Comparison of ENCODE assay signal across 19 mouse cellular contexts in genomic region chr1:107127453-107127852, GRCm38 (mm10). TPM values are rescaled to one million over a fixed set of nuclear protein-coding genes. Genes with fewer than 3 reads are reported as not detected.
A peak's percentile ranks its signal among the peaks of the same experiment; 100 is the strongest.
DNase-seq lines count a peak whose midpoint lies in the region; ATAC-seq and TF ChIP-seq lines count a peak whose summit lies in the region.
"Not testable (repeated sequence)": the region's sequence is repeated elsewhere in the genome, so short reads cannot be mapped to it uniquely, and the experiment has no call there.
"Had no signal": no experiment of that assay in that cellular context is flagged by ENCODE, and none has a peak within 500 bp of the region (broad histone marks: within the 10 kb centered on the region; RNA-seq: fewer than 3 reads in every experiment).

No protein-coding gene starts in this region.

- H3K27ac ChIP-seq in cortical plate, adult 2 months (ENCODE audit: insufficient read depth, low read length); lung, postnatal 0 days (ENCODE audit: low read length): not testable (repeated sequence)

- not testable (repeated sequence) for H3K9ac ChIP-seq in lung, postnatal 0 days (replicated peaks; ENCODE audit: low read depth)

- peak; percentile 8 for DNase-seq in 416B (ENCODE audit: low read depth)
- not testable (repeated sequence) for DNase-seq in Patski (ENCODE audit: low read depth, low spot score); lung, postnatal 0 days (ENCODE audit: low spot score)
- peak; percentile 10 for DNase-seq in heart, postnatal 4 days
- peak; percentile 6 for DNase-seq in kidney, postnatal 14 days
- DNase-seq in left cerebral cortex, adult 18-20 months (ENCODE audit: low spot score in 2 of 2) = peak; percentile 6 to 21
- peak; percentile 14 for DNase-seq in right cerebral cortex, adult 18-20 months

- POLR2A ChIA-PET in Patski (lab: Charles Lee) = not testable (repeated sequence)

- not testable (repeated sequence) for H3K27me3 ChIP-seq in Patski; lung, postnatal 0 days (replicated peaks; ENCODE audit: insufficient read depth, low read length)

- not testable (repeated sequence) for TF ChIP-seq EP300 in lung, postnatal 0 days (IDR thresholded peaks at IDR 0.05)

- TF ChIP-seq POLR2A in cortical plate, adult 2 months (IDR thresholded peaks at IDR 0.05; ENCODE audit: extremely low read depth, insufficient read depth, low read length) = not testable (repeated sequence)

- TF ChIP-seq CTCF in Patski (IDR thresholded peaks at IDR 0.05) = peak; percentile 41
- peak; percentile 24; the same call in 1 of the 2 replicates for TF ChIP-seq CTCF in cortical plate, adult 2 months (IDR thresholded peaks at IDR 0.05; ENCODE audit: extremely low read depth, insufficient read depth, low read length)
- TF ChIP-seq CTCF in lung, postnatal 0 days (IDR thresholded peaks at IDR 0.05) = peak; percentile 28

- ATAC-seq in Patski = peak; percentile 76
- ATAC-seq in lung, postnatal 0 days = not testable (repeated sequence)

- CTCF ChIA-PET in Patski (lab: Charles Lee) = interaction anchor here (1.3 kb wide), 1 partner anchor 354 kb away, joined by 10 read pairs; no protein-coding TSS in a partner anchor

- in situ Hi-C loops in Patski (cut with MboI; ENCODE audit: low pct_unique_long_range_greater_than_20kb) = not testable (repeated sequence)

- not testable (repeated sequence) for H3K9me3 ChIP-seq in lung, postnatal 0 days (ENCODE audit: low read length)

- not testable (repeated sequence) for H3K4me1 ChIP-seq in cortical plate, adult 2 months (ENCODE audit: control insufficient read depth, insufficient read depth, low read length); lung, postnatal 0 days (ENCODE audit: insufficient read depth, low read depth, low read length)

- not testable (repeated sequence) for H3K4me3 ChIP-seq in cortical plate, adult 2 months (ENCODE audit: insufficient read depth, low read length); lung, postnatal 0 days (ENCODE audit: low read depth, low read length)

- not testable (repeated sequence) for H3K36me3 ChIP-seq in lung, postnatal 0 days (ENCODE audit: insufficient read depth, low read length)

- not testable (repeated sequence) for H3K4me2 ChIP-seq in lung, postnatal 0 days (replicated peaks; ENCODE audit: low read depth, low read length)

RNA-seq across cellular contexts. Expression of gene Serpinb3d, which starts 44.1 kb away (rescaled TPM):
- not detected for polyA plus RNA-seq in Patski (2021)
- not detected in 2 replicates for polyA plus RNA-seq in cortical plate, adult 2 months (2012; rRNA removed)
- total RNA-seq in heart, postnatal 4 days (2021) = not detected
- total RNA-seq in left cerebral cortex, adult 18-20 months (2021) = not detected
- not detected in 2 replicates for polyA plus RNA-seq in lung, postnatal 0 days (2015; fragmentation: Nextera tagmentation; extraction: Ambion mirVana)
- total RNA-seq: adrenal gland, postnatal 36 days; gastrocnemius, postnatal 4 days had no signal
- polyA plus RNA-seq: activated CD4-positive, CD25-positive, alpha-beta regulatory T cell, adult 4 months; C2C12; embryonic facial prominence, embryonic 13.5 days; heart, embryonic 13.5 days; hindbrain, embryonic 10.5 days; intestine, embryonic 14.5 days; limb, embryonic 10.5 days; liver, embryonic 12.5 days; midbrain, embryonic 13.5 days had no signal
